Mouse (Mus musculus) testis, adult 2 months (tissue): ENCODE data around the gene Mef2b. TPM values are rescaled to one million over a fixed set of nuclear protein-coding genes. Genes with fewer than 3 reads are reported as not detected.

Experiments used
- H3K27ac ChIP-seq: fragments of 200-500 bp; 2 replicates; pipeline ENCODE4 v1.5.1; 2012; ENCODE audit warnings: low read depth, low read length; ENCODE audit not compliant: control insufficient read depth, insufficient read depth
- H3K27me3 ChIP-seq: fragments of 200-500 bp; 2 replicates; pipeline ENCODE4 v1.6.1; 2012; ENCODE audit warnings: mild to moderate bottlenecking, low read length, moderate library complexity; ENCODE audit not compliant: control insufficient read depth, insufficient read depth
- H3K36me3 ChIP-seq: fragments of 200-500 bp; 2 replicates; pipeline ENCODE4 v1.6.1; 2012; ENCODE audit warnings: mild to moderate bottlenecking, low read length; ENCODE audit not compliant: control insufficient read depth, insufficient read depth
- H3K4me1 ChIP-seq: fragments of 200-500 bp; 2 replicates; pipeline ENCODE4 v1.6.1; 2012; ENCODE audit warnings: low read length; ENCODE audit not compliant: control insufficient read depth, insufficient read depth
- H3K4me3 ChIP-seq: fragments of 200-500 bp; 2 replicates; pipeline ENCODE4 v1.5.1; 2012; ENCODE audit warnings: low read depth, mild to moderate bottlenecking, low read length, moderate library complexity, mixed read lengths; ENCODE audit not compliant: control insufficient read depth
- CTCF ChIP-seq: fragments of 200-500 bp; IDR thresholded peaks from 2 replicates; pipeline ENCODE4 v1.5.1; 2012; ENCODE audit warnings: low read depth, mild to moderate bottlenecking, inconsistent platforms, low read length, moderate library complexity; ENCODE audit not compliant: control insufficient read depth, insufficient read depth, insufficient replicate concordance
- POLR2A ChIP-seq: fragments of 200-500 bp; IDR thresholded peaks from 2 replicates; pipeline ENCODE4 v1.6.1; 2012; ENCODE audit warnings: low read depth, mild to moderate bottlenecking, inconsistent platforms, low read length, moderate library complexity; ENCODE audit not compliant: control insufficient read depth
- polyA plus RNA-seq: library from polyadenylated mRNA; depleted of rRNA; stranded (reverse); fragments of >200 nt; gene quantifications from 2 replicates; pipeline ENCODE4 v1.2.3, GENCODE M21; 2012

Mef2b gene
- polyA plus RNA-seq, 1 experiment, result 2.6 TPM

GRCm38 (mm10) chr8:70134931-70135330, 4.6 kb upstream of the Mef2b start:
- Histone ChIP-seq H3K36me3 (no peaks in the 10 kb centered on the region; the same call in none of the 2 replicates), H3K27me3 (no peaks in the 10 kb centered on the region), H3K4me1 (peaks cover 15% of the 10 kb centered on the region), H3K4me3 (no peak overlapping the region), H3K27ac (no peak overlapping the region)
- no peak for TF ChIP-seq CTCF
- TF ChIP-seq POLR2A, result no peak

- no peak for TF ChIP-seq CTCF
- TF ChIP-seq POLR2A, result no peak
- Histone ChIP-seq H3K4me1 (peaks cover 7% of the 10 kb centered on the region), H3K36me3 (no peaks in the 10 kb centered on the region; the same call in none of the 2 replicates), H3K27ac (no peak overlapping the region), H3K4me3 (no peak overlapping the region), H3K27me3 (no peaks in the 10 kb centered on the region)
Measured at GRCm38 (mm10) chr8:70136591-70136990, 2.9 kb upstream of the Mef2b start.

DNA sequence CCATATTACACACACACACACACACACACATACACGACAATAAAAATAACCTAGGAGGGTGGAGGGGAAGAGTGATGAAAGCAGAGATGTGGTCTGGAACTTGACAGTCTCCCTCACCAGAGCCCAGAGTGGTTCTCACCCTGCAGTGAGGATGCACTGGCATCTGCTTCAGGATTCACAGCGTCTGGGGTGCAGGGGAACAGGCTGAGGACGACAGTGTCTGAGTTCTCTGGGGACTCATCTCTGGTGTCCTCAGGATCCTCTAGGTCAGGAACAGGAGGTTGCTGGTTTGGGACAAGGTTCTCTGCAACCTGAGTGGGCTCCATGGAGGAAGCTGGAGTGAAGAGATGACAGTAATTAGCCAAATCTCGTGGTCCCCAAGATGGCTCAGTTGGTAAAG, 1.6 kb upstream of the Mef2b start:
- peaks cover 4% of the 10 kb centered on the region for H3K4me1 ChIP-seq
- no peaks in the 10 kb centered on the region for H3K27me3 ChIP-seq
- TF ChIP-seq CTCF (no peak), POLR2A (no peak)
- no peak overlapping the region for H3K27ac ChIP-seq
- H3K4me3 ChIP-seq, result no peak overlapping the region
- H3K36me3 ChIP-seq, result no peaks in the 10 kb centered on the region; the same call in 1 of the 2 replicates

- TF ChIP-seq POLR2A (no peak), CTCF (no peak)
- Histone ChIP-seq H3K4me1 (peaks cover 4% of the 10 kb centered on the region), H3K36me3 (no peaks in the 10 kb centered on the region), H3K27me3 (no peaks in the 10 kb centered on the region), H3K4me3 (peak overlapping the region; percentile 98), H3K27ac (peak overlapping the region; percentile 75)
Measured at GRCm38 (mm10) chr8:70139981-70140380, 470 bp downstream of the Mef2b start.

- Histone ChIP-seq H3K4me1 (peaks cover 5% of the 10 kb centered on the region), H3K27me3 (no peaks in the 10 kb centered on the region), H3K36me3 (no peaks in the 10 kb centered on the region), H3K4me3 (no peak overlapping the region), H3K27ac (no peak overlapping the region)
- no peak for TF ChIP-seq CTCF
- no peak for TF ChIP-seq POLR2A
Measured at GRCm38 (mm10) chr8:70147678-70148607, 8.4 kb downstream of the Mef2b start.

GRCm38 (mm10) chr8:70150158-70150557, 10.6 kb downstream of the Mef2b start:
- no peaks in the 10 kb centered on the region for H3K27me3 ChIP-seq
- no peak overlapping the region for H3K4me3 ChIP-seq
- H3K27ac ChIP-seq, result no peak overlapping the region
- H3K36me3 ChIP-seq, result no peaks in the 10 kb centered on the region
- peaks cover 8% of the 10 kb centered on the region for H3K4me1 ChIP-seq
- TF ChIP-seq CTCF (no peak), POLR2A (no peak)

- H3K4me3 ChIP-seq, result peak overlapping the region; percentile 9; the same call in 1 of the 2 replicates
- TF ChIP-seq POLR2A (no peak), CTCF (no peak)
Measured at GRCm38 (mm10) chr8:70152537-70153257, 13.2 kb downstream of the Mef2b start.

More at GRCm38 (mm10) chr8:70152537-70153257, 13.2 kb downstream of the Mef2b start:
- Histone ChIP-seq H3K27ac (no peak overlapping the region), H3K36me3 (no peaks in the 10 kb centered on the region), H3K4me1 (peaks cover 8% of the 10 kb centered on the region), H3K27me3 (no peaks in the 10 kb centered on the region)
